Mouse (Mus musculus) spleen, postnatal 10 days (tissue): ENCODE data around the gene Hmg20a.

ENCODE experiments used
- DNase-seq, 2 experiments: peaks; one replicate each; pipeline ENCODE4 v3.0.0; 2021 to 2022; ENCODE audit warnings: low spot score in 2 of 2

The Hmg20a gene

DNA sequence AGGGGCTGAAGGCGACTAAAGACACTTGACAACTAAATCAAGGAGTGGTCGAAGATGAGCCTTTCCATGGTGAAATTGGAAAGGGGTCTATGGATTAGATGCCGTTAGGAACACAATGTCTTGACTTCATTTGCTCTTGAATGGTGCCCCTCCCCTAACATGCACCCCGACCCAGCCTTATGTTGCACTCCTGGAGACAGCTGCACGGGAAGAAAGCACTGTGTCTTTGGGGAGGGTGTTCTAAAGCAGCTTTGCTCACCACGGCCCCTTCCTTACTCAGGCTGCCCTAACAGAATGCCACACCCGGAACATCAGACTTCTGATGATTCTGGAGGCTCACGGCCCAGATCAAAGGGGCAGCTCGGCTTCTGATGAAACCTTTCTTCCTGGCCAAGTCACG lies 103.9 kb downstream of the Hmg20a start:
- DNase-seq, result no peak

DNA sequence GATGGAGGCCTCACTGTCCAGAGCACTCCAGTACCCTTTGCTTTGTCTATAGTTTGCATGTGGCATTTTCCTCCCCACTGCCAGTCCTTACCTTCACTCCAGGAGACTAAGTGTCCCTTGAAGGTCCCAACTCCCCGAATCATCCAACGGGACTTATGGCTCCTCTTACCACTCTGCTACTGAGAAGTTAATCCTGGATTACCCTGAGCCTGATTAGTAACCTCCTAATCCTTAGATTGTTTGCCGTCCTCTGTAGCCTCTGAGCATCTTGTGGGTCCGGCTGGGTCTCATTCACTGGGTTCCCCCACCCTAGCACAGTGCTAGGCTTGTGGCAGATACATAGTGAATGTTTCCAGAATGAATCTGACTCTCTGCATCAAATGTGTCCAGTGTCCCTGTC lies 109.5 kb downstream of the Hmg20a start:
- DNase-seq, result no peak

DNA sequence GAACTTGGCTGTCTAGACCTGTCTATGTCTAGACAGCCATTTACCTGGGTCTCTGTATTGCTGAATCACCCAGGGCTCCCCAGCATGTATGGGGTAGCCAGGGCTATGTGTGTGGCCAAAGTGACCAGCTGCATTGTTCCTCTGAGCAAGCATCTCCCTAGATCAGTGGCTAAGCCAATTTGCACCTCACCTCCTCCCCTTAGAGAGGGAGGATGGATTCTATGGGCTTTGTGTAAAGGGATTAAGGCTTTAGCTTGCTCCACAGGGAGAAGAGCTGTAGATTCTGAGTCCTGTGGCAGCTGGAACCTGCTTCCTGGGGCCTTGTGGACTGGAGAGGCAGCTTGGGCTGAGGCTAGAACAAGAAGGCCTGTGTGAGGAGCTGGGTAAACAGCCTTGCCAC lies 113.6 kb downstream of the Hmg20a start:
- no peak for DNase-seq

DNA sequence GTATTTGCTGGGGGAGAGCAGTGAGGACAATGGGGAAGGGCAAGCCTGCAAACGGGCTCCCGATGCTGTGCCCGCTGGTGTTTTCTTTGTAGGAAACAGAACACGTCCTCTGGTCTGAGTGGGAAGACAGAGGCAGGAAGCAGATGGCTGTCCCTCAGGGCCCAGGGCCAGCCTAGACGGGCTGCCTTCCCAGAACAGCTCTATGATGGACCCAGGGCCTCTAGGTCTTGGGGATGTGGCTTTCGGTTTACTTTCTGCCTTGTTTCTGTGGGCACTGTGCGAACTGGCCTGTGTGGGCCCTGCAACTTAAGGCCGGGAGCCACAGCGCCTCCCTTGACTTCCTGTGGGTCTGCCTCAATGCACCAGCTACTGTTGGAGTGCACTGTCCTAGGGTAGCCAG lies 115.5 kb downstream of the Hmg20a start:
- no peak for DNase-seq

DNA sequence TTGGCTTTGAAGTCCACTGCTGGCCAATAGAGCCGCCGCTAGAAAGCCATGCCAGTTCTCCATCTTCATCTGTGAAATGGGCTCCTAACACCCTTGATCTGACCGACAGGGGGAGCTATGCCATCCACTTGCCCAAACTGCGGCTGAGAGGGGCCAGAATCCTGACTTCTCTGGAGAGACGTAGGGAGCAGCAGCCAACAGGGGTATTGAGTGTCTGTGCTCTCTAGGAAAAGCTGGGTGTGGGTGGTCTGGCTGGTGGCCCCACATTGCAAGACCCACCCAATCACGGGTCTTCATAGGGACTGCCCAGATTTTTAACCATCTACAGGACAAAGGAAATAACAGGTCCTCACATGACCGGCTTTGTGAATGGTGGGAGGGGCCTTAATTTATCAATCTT lies 116.3 kb downstream of the Hmg20a start:
- DNase-seq, result no peak

DNA sequence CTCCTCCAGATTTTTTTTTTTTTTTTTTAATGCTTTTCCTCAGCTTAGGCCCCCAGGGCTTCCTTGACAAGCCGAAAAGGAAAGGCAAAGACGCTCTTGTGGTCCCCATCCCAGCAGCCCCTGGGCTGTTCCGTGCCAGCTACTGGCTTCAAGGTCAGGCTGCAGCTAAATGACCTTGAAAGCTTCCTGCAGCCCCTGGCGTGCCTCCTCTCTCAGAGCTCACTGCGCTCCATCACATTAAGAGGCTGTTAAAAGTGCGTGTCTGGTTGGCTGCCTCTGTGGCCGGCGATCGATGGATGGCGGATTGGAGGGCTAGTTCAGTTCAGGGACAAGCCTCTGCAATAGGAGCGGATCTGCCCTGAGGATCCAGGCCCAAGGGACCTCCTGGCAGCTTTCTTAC lies 117.0 kb downstream of the Hmg20a start:
- no peak for DNase-seq

DNA sequence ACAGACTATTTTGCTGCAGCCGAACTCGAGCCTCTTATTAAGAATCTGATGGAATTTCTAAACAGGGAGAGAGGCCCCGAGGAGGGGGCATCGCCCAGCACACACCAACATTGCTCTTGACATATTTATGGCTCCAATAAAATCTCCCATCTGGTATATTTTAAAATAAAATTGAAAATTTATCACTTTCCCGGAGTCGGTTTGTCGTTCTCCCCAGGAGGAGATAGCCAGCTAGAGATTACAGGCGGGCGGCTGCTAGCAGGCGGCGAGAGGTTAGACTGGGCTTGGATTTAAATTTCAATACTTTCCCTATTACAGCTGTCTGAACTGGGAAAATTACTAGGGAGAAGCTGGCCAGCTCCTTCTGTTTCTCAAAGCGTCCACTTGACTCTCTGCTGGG lies 121.6 kb downstream of the Hmg20a start:
- DNase-seq, result no peak

DNA sequence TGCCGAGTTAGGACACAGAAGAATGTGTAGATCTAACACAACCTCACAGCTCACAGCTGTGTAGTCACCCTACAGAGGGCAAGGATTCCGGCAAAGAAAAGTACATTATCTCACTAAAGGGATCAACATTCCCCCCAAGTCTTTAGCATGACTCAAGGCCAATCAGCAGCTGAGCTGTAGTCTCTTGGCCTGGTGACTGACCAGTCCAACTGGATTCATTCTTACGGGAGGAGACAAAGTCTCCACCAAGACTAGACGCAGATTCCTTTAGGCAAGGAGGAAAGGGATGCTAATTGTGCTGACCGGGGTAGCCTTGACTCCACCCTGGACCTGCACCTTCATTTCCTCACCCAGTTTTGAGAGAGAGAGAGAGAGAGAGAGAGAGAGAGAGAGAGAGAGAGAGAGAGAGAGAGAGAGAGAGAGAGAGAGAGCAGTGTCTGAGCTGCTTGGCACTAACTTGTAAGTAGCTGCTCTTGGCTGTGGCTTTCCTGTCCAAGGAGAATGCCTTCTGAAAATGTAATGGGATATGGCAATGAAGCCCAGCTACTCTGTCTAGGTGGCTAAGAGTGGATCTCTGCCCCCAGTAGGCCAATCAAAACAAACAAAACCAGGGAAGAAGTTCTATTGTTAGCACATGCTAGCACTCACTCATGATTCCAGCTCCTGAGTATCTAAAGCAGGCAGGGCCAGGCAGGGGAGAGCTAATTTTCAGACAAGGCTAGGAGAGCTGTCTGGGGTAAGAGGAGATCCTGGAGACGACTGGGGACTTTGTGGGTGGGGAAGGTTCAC lies 126.5 kb downstream of the Hmg20a start:
- no peak for DNase-seq
